7 mouse cellular contexts compared by ENCODE assay signal in genomic region chr1:106629470-106629830, GRCm38 (mm10).
DNase-seq lines count a peak whose midpoint lies in the region; ATAC-seq lines count a peak whose summit lies in the region.

No protein-coding gene starts in this region.

- no peaks in the 10 kb centered on the region for H3K36me3 ChIP-seq in embryonic facial prominence, embryonic 11.5 days (replicated peaks; ENCODE audit: control insufficient read depth, insufficient read depth, low read depth, low read length)
- H3K36me3 ChIP-seq in heart, embryonic 16.5 days (ENCODE audit: control insufficient read depth, insufficient read depth) = no peaks in the 10 kb centered on the region
- H3K36me3 ChIP-seq in midbrain, embryonic 16.5 days (ENCODE audit: control insufficient read depth, insufficient read depth, low read length) = no peaks in the 10 kb centered on the region

- no peaks in the 10 kb centered on the region for H3K27me3 ChIP-seq in embryonic facial prominence, embryonic 11.5 days (ENCODE audit: control insufficient read depth, insufficient read depth, low read length)
- H3K27me3 ChIP-seq in heart, embryonic 16.5 days (ENCODE audit: control insufficient read depth, insufficient read depth, low read length) = no peaks in the 10 kb centered on the region
- H3K27me3 ChIP-seq in midbrain, embryonic 16.5 days (ENCODE audit: control insufficient read depth, insufficient read depth, low read depth, low read length) = no peaks in the 10 kb centered on the region

- H3K9ac ChIP-seq in embryonic facial prominence, embryonic 11.5 days (replicated peaks; ENCODE audit: low read length) = no peak overlapping the region
- H3K9ac ChIP-seq in heart, embryonic 16.5 days (ENCODE audit: low read length) = 0 out of 2 replicates have a peak overlapping the region, but pooled peaks have one; percentile 9
- H3K9ac ChIP-seq in midbrain, embryonic 16.5 days (ENCODE audit: low read depth, low read length) = no peak overlapping the region

- H3K4me1 ChIP-seq in embryonic facial prominence, embryonic 11.5 days (ENCODE audit: control insufficient read depth, insufficient read depth, low read length) = peaks cover 7% of the 10 kb centered on the region; the same call in 1 of the 2 replicates
- peaks cover 38% of the 10 kb centered on the region for H3K4me1 ChIP-seq in heart, embryonic 16.5 days (ENCODE audit: control insufficient read depth, insufficient read depth, low read length)
- no peaks in the 10 kb centered on the region; the same call in 1 of the 2 replicates for H3K4me1 ChIP-seq in midbrain, embryonic 16.5 days (ENCODE audit: control insufficient read depth, insufficient read depth, low read length)

- peak overlapping the region; percentile 31; the same call in 1 of the 2 replicates for H3K27ac ChIP-seq in embryonic facial prominence, embryonic 11.5 days (replicated peaks; ENCODE audit: low read depth, low read length)
- H3K27ac ChIP-seq in heart, embryonic 16.5 days (ENCODE audit: low read length) = peak overlapping the region; percentile 79
- H3K27ac ChIP-seq in midbrain, embryonic 16.5 days (ENCODE audit: low read length) = 0 out of 2 replicates have a peak overlapping the region, but pooled peaks have one; percentile 28

- DNase-seq in adipocyte (ENCODE audit: low spot score) = peak; percentile 80
- DNase-seq in embryonic facial prominence, embryonic 11.5 days (ENCODE audit: low spot score) = peak; percentile 40
- DNase-seq in kidney, postnatal 25 days = peak; percentile 62 to 71
- no peak for DNase-seq in frontal cortex, postnatal 36 days (ENCODE audit: low spot score in 2 of 2)
- DNase-seq in left cerebral cortex, postnatal 4 days = no peak

- WGBS in embryonic facial prominence, embryonic 11.5 days = 3% methylated on average over 4 of the region's 4 CpGs
- WGBS in heart, embryonic 16.5 days = 16% methylated on average over 4 of the region's 4 CpGs
- WGBS in midbrain, embryonic 16.5 days = 16% methylated on average over 4 of the region's 4 CpGs

- H3K9me3 ChIP-seq in embryonic facial prominence, embryonic 11.5 days (replicated peaks; ENCODE audit: control insufficient read depth, low read length) = no peaks in the 10 kb centered on the region
- no peaks in the 10 kb centered on the region for H3K9me3 ChIP-seq in heart, embryonic 16.5 days (replicated peaks; ENCODE audit: control insufficient read depth, low read length)
- H3K9me3 ChIP-seq in midbrain, embryonic 16.5 days (replicated peaks; ENCODE audit: control insufficient read depth, low read length, poor library complexity, severe bottlenecking) = no peaks in the 10 kb centered on the region

- intact Hi-C loops in left cerebral cortex, postnatal 4 days (cut with DNase I) = no loop called here

- ATAC-seq in embryonic facial prominence, embryonic 11.5 days (replicated peaks; ENCODE audit: insufficient number of reproducible peaks, low FRiP score, low TSS enrichment, low read depth) = peak; percentile 74
- ATAC-seq in heart, embryonic 16.5 days (replicated peaks; ENCODE audit: extremely low read depth, insufficient read depth, low FRiP score) = no peak
- ATAC-seq in midbrain, embryonic 16.5 days = peak; percentile 29; the same call in 1 of the 2 replicates

- H3K4me2 ChIP-seq in embryonic facial prominence, embryonic 11.5 days (ENCODE audit: low read depth, low read length) = no peak overlapping the region
- peak overlapping the region; percentile 23; the same call in 1 of the 2 replicates for H3K4me2 ChIP-seq in heart, embryonic 16.5 days (ENCODE audit: low read depth, low read length)
- no peak overlapping the region for H3K4me2 ChIP-seq in midbrain, embryonic 16.5 days (ENCODE audit: low read length)

- H3K4me3 ChIP-seq in embryonic facial prominence, embryonic 11.5 days (ENCODE audit: low read depth, low read length) = no peak overlapping the region
- no peak overlapping the region for H3K4me3 ChIP-seq in heart, embryonic 16.5 days (ENCODE audit: low read length)
- H3K4me3 ChIP-seq in midbrain, embryonic 16.5 days (ENCODE audit: low read depth, low read length) = no peak overlapping the region

Comparison
In these comparisons a context has a peak if more than half of its experiments do, and no peak if none do; other contexts are left out.
1. DNase-seq: peak in adipocyte (single experiment), embryonic facial prominence, embryonic 11.5 days (single experiment) and kidney, postnatal 25 days (2 of 2); none in frontal cortex, postnatal 36 days (0 of 2) and left cerebral cortex, postnatal 4 days (single experiment).
2. H3K27ac ChIP-seq: peak in every context shown above with its lines; median percentile 79 in heart, embryonic 16.5 days; 31 in embryonic facial prominence, embryonic 11.5 days; 28 in midbrain, embryonic 16.5 days.